22 mouse cellular contexts compared by ENCODE assay signal in genomic region chr10:94107607-94108006, GRCm38 (mm10). TPM values are rescaled to one million over a fixed set of nuclear protein-coding genes. Genes with fewer than 3 reads are reported as not detected.
DNase-seq lines count a peak whose midpoint lies in the region; ATAC-seq and TF ChIP-seq lines count a peak whose summit lies in the region.
"Had no signal": no experiment of that assay in that cellular context is flagged by ENCODE, and none has a peak within 500 bp of the region (broad histone marks: within the 10 kb centered on the region; RNA-seq: fewer than 3 reads in every experiment).

No protein-coding gene starts in this region.

- H3K9me3 ChIP-seq in heart, embryonic 15.5 days (replicated peaks) = no peaks in the 10 kb centered on the region
- no peaks in the 10 kb centered on the region for H3K9me3 ChIP-seq in liver, embryonic 12.5 days (replicated peaks)
- no peaks in the 10 kb centered on the region for H3K9me3 ChIP-seq in CH12.LX (replicated peaks; ENCODE audit: low read length)
- H3K9me3 ChIP-seq: embryonic facial prominence, embryonic 13.5 days; forebrain, embryonic 12.5 days; limb, embryonic 12.5 days; liver, embryonic 15.5 days; midbrain, embryonic 15.5 days; neural tube, embryonic 12.5 days had no signal

- H3K27ac ChIP-seq in heart, embryonic 15.5 days = peak overlapping the region; percentile 55
- no peak overlapping the region for H3K27ac ChIP-seq in liver, embryonic 12.5 days
- peak overlapping the region; percentile 52; the same call in 1 of the 2 replicates for H3K27ac ChIP-seq in CH12.LX (ENCODE audit: insufficient read depth, low read depth)
- H3K27ac ChIP-seq in bone marrow macrophage, adult 2 months (ENCODE audit: insufficient read depth, low read depth, low read length) = peak overlapping the region; percentile 53
- H3K27ac ChIP-seq: embryonic facial prominence, embryonic 13.5 days; forebrain, embryonic 12.5 days; hindbrain, embryonic 14.5 days; limb, embryonic 12.5 days; liver, embryonic 15.5 days; midbrain, embryonic 15.5 days; neural tube, embryonic 12.5 days had no signal

- no peak overlapping the region for H3K4me3 ChIP-seq in heart, embryonic 15.5 days
- H3K4me3 ChIP-seq in liver, embryonic 12.5 days = no peak overlapping the region
- no peak overlapping the region for H3K4me3 ChIP-seq in CH12.LX (replicated peaks in 1 of 3; ENCODE audit: low read depth in 2 of 3, low read length in 2 of 3, poor library complexity in 1 of 3)
- H3K4me3 ChIP-seq in bone marrow macrophage, adult 2 months (ENCODE audit: insufficient read depth, low read length) = peak overlapping the region; percentile 10
- H3K4me3 ChIP-seq: embryonic facial prominence, embryonic 13.5 days; erythroblast, embryonic 14.5 days; forebrain, embryonic 12.5 days; limb, embryonic 12.5 days; liver, embryonic 15.5 days; midbrain, embryonic 15.5 days; neural tube, embryonic 12.5 days had no signal

- no peaks in the 10 kb centered on the region for H3K27me3 ChIP-seq in heart, embryonic 15.5 days
- H3K27me3 ChIP-seq in liver, embryonic 12.5 days (replicated peaks) = no peaks in the 10 kb centered on the region
- H3K27me3 ChIP-seq in CH12.LX (replicated peaks) = no peaks in the 10 kb centered on the region
- H3K27me3 ChIP-seq: embryonic facial prominence, embryonic 13.5 days; forebrain, embryonic 12.5 days; limb, embryonic 12.5 days; liver, embryonic 15.5 days; midbrain, embryonic 15.5 days; neural tube, embryonic 12.5 days had no signal

- dilution Hi-C loops in CH12.LX (cut with MboI; ENCODE audit: extremely low pct_ligation_motif_present, extremely low pct_unique_long_range_greater_than_20kb, low sequenced_read_pairs) = no loop called here

- H3K9ac ChIP-seq in heart, embryonic 15.5 days = no peak overlapping the region
- no peak overlapping the region for H3K9ac ChIP-seq in liver, embryonic 12.5 days
- H3K9ac ChIP-seq in CH12.LX (ENCODE audit: insufficient read depth, low read depth) = peak overlapping the region; percentile 15; the same call in 1 of the 2 replicates
- H3K9ac ChIP-seq: embryonic facial prominence, embryonic 13.5 days; forebrain, embryonic 12.5 days; hindbrain, embryonic 14.5 days; limb, embryonic 12.5 days; liver, embryonic 15.5 days; midbrain, embryonic 15.5 days; neural tube, embryonic 12.5 days had no signal

- intact Hi-C loops in heart, postnatal 36 days (cut with DNase I) = no loop called here

- H3K4me1 ChIP-seq in heart, embryonic 15.5 days (replicated peaks) = peaks cover 2% of the 10 kb centered on the region; the same call in 1 of the 2 replicates
- H3K4me1 ChIP-seq in liver, embryonic 12.5 days = peaks cover 7% of the 10 kb centered on the region; the same call in 1 of the 2 replicates
- H3K4me1 ChIP-seq in CH12.LX (ENCODE audit: control insufficient read depth in 1 of 2, insufficient read depth in 2 of 2) = peaks cover 10 to 28% of the 10 kb centered on the region in 2 experiments
- H3K4me1 ChIP-seq in bone marrow macrophage, adult 2 months (ENCODE audit: control insufficient read depth, insufficient read depth, low read length) = peaks cover 21% of the 10 kb centered on the region
- H3K4me1 ChIP-seq: forebrain, embryonic 12.5 days; midbrain, embryonic 15.5 days; neural tube, embryonic 12.5 days had no signal

- H3K79me2 ChIP-seq in CH12.LX (replicated peaks; ENCODE audit: control insufficient read depth, extremely low read depth, insufficient read depth, poor library complexity, severe bottlenecking) = no peaks in the 10 kb centered on the region

- no peak overlapping the region for H3K4me2 ChIP-seq in heart, embryonic 15.5 days
- H3K4me2 ChIP-seq in liver, embryonic 12.5 days = 0 out of 2 replicates have a peak overlapping the region, but pooled peaks have one; percentile 8
- H3K4me2 ChIP-seq in CH12.LX (ENCODE audit: insufficient read depth, low read depth, poor library complexity, severe bottlenecking) = peak overlapping the region; percentile 57
- H3K4me2 ChIP-seq: embryonic facial prominence, embryonic 13.5 days; forebrain, embryonic 12.5 days; hindbrain, embryonic 14.5 days; limb, embryonic 12.5 days; liver, embryonic 15.5 days; midbrain, embryonic 15.5 days; neural tube, embryonic 12.5 days had no signal

- H3K36me3 ChIP-seq in heart, embryonic 15.5 days = no peaks in the 10 kb centered on the region
- peaks cover 43% of the 10 kb centered on the region for H3K36me3 ChIP-seq in liver, embryonic 12.5 days
- H3K36me3 ChIP-seq in CH12.LX (replicated peaks in 1 of 2; ENCODE audit: control insufficient read depth in 1 of 2, insufficient read depth in 1 of 2, low read length in 1 of 2) = peaks cover 37 to 59% of the 10 kb centered on the region in 2 experiments
- H3K36me3 ChIP-seq: midbrain, embryonic 15.5 days had no signal

- 89% methylated on average over 7 of the region's 7 CpGs for WGBS in heart, embryonic 15.5 days
- 75% methylated on average over 7 of the region's 7 CpGs for WGBS in liver, embryonic 12.5 days (ENCODE audit: insufficient replicate concordance)

- no peak for DNase-seq in heart, postnatal 36 days
- DNase-seq in liver (no peak), CH12.LX (ENCODE audit: extremely low read depth) (no peak)
- no peak for DNase-seq in urinary bladder, postnatal 36 days (ENCODE audit: low spot score in 2 of 2)
- DNase-seq: cerebellum, adult 8-10 months; cerebellum, postnatal 36 days; embryo, embryonic 11 days; layer of hippocampus, postnatal 36 days; right cerebral cortex, postnatal 25 days; spleen, adult 18-20 months had no signal

- no peak for ATAC-seq in heart, embryonic 15.5 days (replicated peaks; ENCODE audit: insufficient number of reproducible peaks, insufficient read depth, low FRiP score, low read depth)
- no peak for ATAC-seq in liver, embryonic 12.5 days
- ATAC-seq: inflammation-experienced regulatory T-cells, adult 6 months; midbrain, embryonic 15.5 days had no signal

- TF ChIP-seq RAD21 in CH12.LX (IDR thresholded peaks at IDR 0.05; ENCODE audit: low read depth, low read length) = no peak

- TF ChIP-seq CTCF in CH12.LX (conservative IDR thresholded peaks at IDR 0.05 in 1 of 2, IDR thresholded peaks at IDR 0.05 in 1 of 2; ENCODE audit: low read depth in 2 of 2, low read length in 2 of 2) = no peak
- no peak for TF ChIP-seq CTCF in bone marrow macrophage, adult 2 months (IDR thresholded peaks at IDR 0.05; ENCODE audit: low read depth, low read length)

- TF ChIP-seq POLR2A in CH12.LX (IDR thresholded peaks at IDR 0.05; ENCODE audit: low read depth, low read length) = no peak
- no peak for TF ChIP-seq POLR2A in bone marrow macrophage, adult 2 months (IDR thresholded peaks at IDR 0.05; ENCODE audit: borderline replicate concordance, low read depth, low read length)

- in situ Hi-C loops in CH12.LX (cut with MboI; ENCODE audit: low pct_ligation_motif_present, low pct_unique_long_range_greater_than_20kb, low sequenced_read_pairs) = loop anchor here (5.0 to 10.0 kb wide), 2 partner anchors 70 to 273 kb away; partner anchors contain the start of genes Fgd6, Usp44 and Vezt

- TF ChIP-seq EP300 in CH12.LX (IDR thresholded peaks at IDR 0.05; ENCODE audit: low read length) = no peak

TF ChIP-seq in CH12.LX, 34 proteins besides CTCF, POLR2A, EP300 and RAD21 (continues in another document):
- TF ChIP-seq MAX (IDR thresholded peaks at IDR 0.05; ENCODE audit: low read length) = peak; percentile 70
- no peak for TF ChIP-seq HCFC1 (IDR thresholded peaks at IDR 0.05; ENCODE audit: low read depth, low read length)
- TF ChIP-seq CHD1 (IDR thresholded peaks at IDR 0.05; ENCODE audit: low read depth, low read length) = 0 out of 2 replicates have a peak, but pooled peaks have one; percentile 66
- no peak for TF ChIP-seq GABPA (IDR thresholded peaks at IDR 0.05; ENCODE audit: insufficient replicate concordance, low read depth, low read length)
- TF ChIP-seq KAT2A (IDR thresholded peaks at IDR 0.05; ENCODE audit: insufficient replicate concordance, low read length) = no peak
- TF ChIP-seq TBP (conservative IDR thresholded peaks at IDR 0.05; ENCODE audit: low read depth, low read length) = no peak
- no peak for TF ChIP-seq JUND (conservative IDR thresholded peaks at IDR 0.05; ENCODE audit: low read depth, low read length)
- peak; percentile 40; the same call in 1 of the 2 replicates for TF ChIP-seq SIN3A (IDR thresholded peaks at IDR 0.05; ENCODE audit: low read length)
- no peak for TF ChIP-seq PAX5 (IDR thresholded peaks at IDR 0.05; ENCODE audit: low read length)
- no peak for TF ChIP-seq POLR2AphosphoS2 (IDR thresholded peaks at IDR 0.05; ENCODE audit: low read depth, low read length)
- TF ChIP-seq SMC3 (IDR thresholded peaks at IDR 0.05; ENCODE audit: low read depth, low read length) = no peak
- no peak for TF ChIP-seq USF2 (conservative IDR thresholded peaks at IDR 0.05; ENCODE audit: low read depth, low read length)
- TF ChIP-seq ZKSCAN1 (IDR thresholded peaks at IDR 0.05; ENCODE audit: borderline replicate concordance, low read depth, low read length) = no peak
- no peak for TF ChIP-seq UBTF (IDR thresholded peaks at IDR 0.05; ENCODE audit: low read depth, low read length)
- no peak for TF ChIP-seq E2F4 (IDR thresholded peaks at IDR 0.05; ENCODE audit: insufficient replicate concordance, low read depth, low read length)
- TF ChIP-seq IRF4 (IDR thresholded peaks at IDR 0.05; ENCODE audit: low read depth, low read length) = no peak
- no peak for TF ChIP-seq MEF2A (IDR thresholded peaks at IDR 0.05; ENCODE audit: borderline replicate concordance, low read depth, low read length)
- no peak for TF ChIP-seq CHD2 (IDR thresholded peaks at IDR 0.05; ENCODE audit: low read length)
- TF ChIP-seq MXI1 (IDR thresholded peaks at IDR 0.05; ENCODE audit: low read depth, low read length) = 0 out of 2 replicates have a peak, but pooled peaks have one; percentile 56
- TF ChIP-seq MAZ (IDR thresholded peaks at IDR 0.05; ENCODE audit: low read depth, low read length) = no peak
- no peak for TF ChIP-seq USF1 (IDR thresholded peaks at IDR 0.05; ENCODE audit: low read depth, low read length)
- TF ChIP-seq BHLHE40 (IDR thresholded peaks at IDR 0.05; ENCODE audit: low read depth, low read length) = peak; percentile 28; the same call in 1 of the 2 replicates
- TF ChIP-seq JUN (IDR thresholded peaks at IDR 0.05; ENCODE audit: insufficient read depth, low read depth, low read length) = no peak
- TF ChIP-seq MYC (IDR thresholded peaks at IDR 0.05; ENCODE audit: low read depth, low read length) = peak; percentile 21; the same call in 1 of the 2 replicates

RNA-seq across cellular contexts. Expression of gene Nr2c1, which starts 40.2 kb away (rescaled TPM):
- 4.7 and 5.7 TPM in 2 replicates for polyA plus RNA-seq in heart, embryonic 15.5 days (2015; fragmentation: Nextera tagmentation; extraction: Ambion mirVana)
- 1 to 10 TPM; 7.7 to 7.9 TPM for total RNA-seq in heart, postnatal 36 days (2021)
- 4.1 and 4.2 TPM in 2 replicates for polyA plus RNA-seq in liver, embryonic 12.5 days (2016; fragmentation: Nextera tagmentation; extraction: Ambion mirVana)
- total RNA-seq in CH12.LX (2012; rRNA removed) (3.6 and 3.9 TPM in 2 replicates), CH12.LX (2014; rRNA removed) (5.4 and 5.7 TPM in 2 replicates)
- 6.5 TPM in 2 replicates for polyA plus RNA-seq in CH12.LX (2012; ENCODE audit: insufficient read length, low read depth)
- 12.5 and 12.9 TPM in 2 replicates for polyA plus RNA-seq in bone marrow macrophage, adult 2 months (2012; ENCODE audit: insufficient read depth, insufficient read length, missing spikeins)
